Mouse (Mus musculus) thymus, adult 2 months (tissue): ENCODE data around the gene Tysnd1. TPM values are rescaled to one million over a fixed set of nuclear protein-coding genes. Genes with fewer than 3 reads are reported as not detected.

Experiments used
- DNase-seq: peaks from one replicate; pipeline ENCODE4 v3.0.0; 2021
- H3K27ac ChIP-seq: fragments of 200-500 bp; 2 replicates; pipeline ENCODE4 v1.5.1; 2012; ENCODE audit warnings: low read length, control low read depth; ENCODE audit not compliant: control insufficient read depth, insufficient read depth
- H3K27me3 ChIP-seq: fragments of 200-500 bp; 2 replicates; pipeline ENCODE4 v1.6.1; 2012; ENCODE audit warnings: mild to moderate bottlenecking, low read length, moderate library complexity, mixed read lengths; ENCODE audit not compliant: control insufficient read depth, insufficient read depth
- H3K36me3 ChIP-seq: fragments of 200-500 bp; 2 replicates; pipeline ENCODE4 v1.6.1; 2012; ENCODE audit warnings: mild to moderate bottlenecking, low read length, moderate library complexity; ENCODE audit not compliant: control insufficient read depth, insufficient read depth
- H3K4me1 ChIP-seq: fragments of 200-500 bp; replicated peaks from 2 replicates; pipeline ENCODE4 v1.6.1; 2012; ENCODE audit warnings: low read length; ENCODE audit not compliant: control insufficient read depth, insufficient read depth
- H3K4me3 ChIP-seq: fragments of 200-500 bp; 2 replicates; pipeline ENCODE4 v1.5.1; 2012; ENCODE audit warnings: mild to moderate bottlenecking, low read length, control low read depth, moderate library complexity; ENCODE audit not compliant: control insufficient read depth, insufficient read depth
- CTCF ChIP-seq: fragments of 200-500 bp; IDR thresholded peaks from 2 replicates; pipeline ENCODE4 v1.5.1; 2012; ENCODE audit warnings: mild to moderate bottlenecking, control low read depth, low read length, moderate library complexity, borderline replicate concordance; ENCODE audit not compliant: control insufficient read depth, poor library complexity, insufficient read depth; ENCODE audit errors: extremely low read depth
- POLR2A ChIP-seq: fragments of 200-500 bp; IDR thresholded peaks from 2 replicates; pipeline ENCODE4 v1.6.1; 2012; ENCODE audit warnings: mild to moderate bottlenecking, low read length, control low read depth, moderate library complexity; ENCODE audit not compliant: control insufficient read depth, poor library complexity, insufficient read depth; ENCODE audit errors: extremely low read depth
- WGBS: fragments of 180-500 bp; shearing (Covaris S2); methylation state at CpG from one replicate; pipeline ENCODE4 v1.1.7; 2018; 5-methylcytosine and 5-hydroxymethylcytosine counted together
- polyA plus RNA-seq: library from polyadenylated mRNA; depleted of rRNA; stranded (reverse); fragments of >200 nt; gene quantifications from 2 replicates; pipeline ENCODE4 v1.2.3, GENCODE M21; 2012; rRNA removed

Tysnd1 gene
- polyA plus RNA-seq: 91.6 and 114 TPM in 2 replicates

- peak; percentile 94 for DNase-seq
- Histone ChIP-seq H3K36me3 (peaks cover 22% of the 10 kb centered on the region), H3K4me3 (peak within 1 kb of the TSS; percentile 77), H3K27me3 (no peaks in the 10 kb centered on the region), H3K4me1 (peaks cover 12% of the 10 kb centered on the region), H3K27ac (no peak within 1 kb of the TSS)
- under 1% methylated on average over 42 of the region's 42 CpGs for WGBS
- TF ChIP-seq POLR2A: no peak
- no peak for TF ChIP-seq CTCF
These were observed at the start of gene Tysnd1 for GRCm38 (mm10) chr10:61694870-61695670. Gene Tysnd1, plus strand, starts transcription at chr10:61695514.

- WGBS: 95% methylated on average over 7 of the region's 7 CpGs
These were observed 48.8 kb upstream of the Tysnd1 start for GRCm38 (mm10) chr10:61646557-61646956.

DNA sequence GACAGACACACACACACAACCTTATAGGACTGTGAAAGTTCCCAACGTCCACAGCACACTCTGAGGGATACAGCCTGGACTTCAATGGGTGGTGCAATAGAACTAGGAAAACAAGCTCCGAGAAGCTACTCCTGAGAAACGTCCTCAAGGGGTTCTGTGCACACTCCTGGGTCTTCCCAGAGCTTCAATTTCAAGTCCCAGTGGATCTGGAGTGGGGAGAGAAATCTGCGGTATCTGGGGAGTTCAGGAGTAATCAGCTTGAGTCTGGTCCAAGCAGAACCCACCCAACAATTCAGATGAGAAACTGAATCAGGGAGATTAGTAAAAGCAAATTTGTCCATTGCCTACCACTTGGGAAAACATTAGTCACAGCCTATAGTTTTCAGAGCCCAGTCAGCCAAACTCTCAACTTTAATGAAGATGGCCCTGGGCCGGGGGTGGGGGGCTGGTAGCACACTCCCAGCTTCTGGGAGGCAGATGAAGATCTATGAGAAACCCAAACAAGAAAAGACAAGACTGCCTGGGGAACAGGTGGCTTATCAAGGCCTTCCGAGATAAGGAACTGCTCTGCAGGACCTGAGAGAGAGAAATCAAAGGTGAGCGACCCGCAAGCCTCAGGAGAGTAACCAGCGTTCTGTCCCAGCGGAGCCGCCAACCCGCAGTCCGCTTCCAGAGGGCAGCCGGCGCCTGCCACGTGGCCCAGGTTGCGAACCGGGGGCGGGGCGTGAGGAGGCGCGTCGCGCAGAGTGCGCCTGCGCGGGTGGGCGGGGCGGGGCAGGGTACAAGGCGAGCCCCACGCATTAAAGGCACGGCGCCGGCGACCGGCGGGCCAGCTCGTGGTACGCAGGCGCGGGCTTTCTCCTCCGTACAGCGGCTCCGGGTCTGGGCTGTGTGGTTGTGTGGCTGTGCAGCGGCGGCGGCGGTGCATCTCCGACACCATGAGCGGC, 47.3 kb upstream of the Tysnd1 start, which contains the start of gene Ppa1:
Gene Ppa1, plus strand, starts transcription at position 763 of the 947 bp plus-strand sequence.
- H3K4me3 ChIP-seq: peak within 1 kb of the TSS; percentile 89
- H3K36me3 ChIP-seq: no peaks in the 10 kb centered on the region
- H3K27ac ChIP-seq: no peak within 1 kb of the TSS
- H3K4me1 ChIP-seq: peaks cover 6% of the 10 kb centered on the region
- 5% methylated on average over 48 of the region's 50 CpGs for WGBS
- DNase-seq: peak; percentile 80
- no peaks in the 10 kb centered on the region for H3K27me3 ChIP-seq
- TF ChIP-seq CTCF: 0 out of 2 replicates have a peak, but pooled peaks have one; percentile 9
- TF ChIP-seq POLR2A: peak; percentile 61; the same call in 1 of the 2 replicates

More at GRCm38 (mm10) chr10:61646557-61646956, 48.8 kb upstream of the Tysnd1 start:
- no peak for DNase-seq
- TF ChIP-seq CTCF (no peak), POLR2A (no peak)
- H3K36me3 ChIP-seq: no peaks in the 10 kb centered on the region
- no peaks in the 10 kb centered on the region for H3K27me3 ChIP-seq
- H3K27ac ChIP-seq: no peak overlapping the region
- no peak overlapping the region for H3K4me3 ChIP-seq
- peaks cover 6% of the 10 kb centered on the region for H3K4me1 ChIP-seq

GRCm38 (mm10) chr10:61648737-61649645, 46.3 kb upstream of the Tysnd1 start:
- TF ChIP-seq POLR2A (no peak), CTCF (no peak)
- Histone ChIP-seq H3K36me3 (no peaks in the 10 kb centered on the region), H3K27me3 (no peaks in the 10 kb centered on the region), H3K27ac (no peak overlapping the region), H3K4me3 (peak overlapping the region; percentile 89), H3K4me1 (peaks cover 6% of the 10 kb centered on the region)
- WGBS: 3% methylated on average over 43 of the region's 49 CpGs
- DNase-seq: no peak

GRCm38 (mm10) chr10:61654105-61654504, 41.2 kb upstream of the Tysnd1 start:
- TF ChIP-seq POLR2A (no peak), CTCF (no peak)
- Histone ChIP-seq H3K4me1 (peaks cover under 1% of the 10 kb centered on the region; the same call in 1 of the 2 replicates), H3K27me3 (no peaks in the 10 kb centered on the region), H3K27ac (no peak overlapping the region), H3K36me3 (no peaks in the 10 kb centered on the region), H3K4me3 (no peak overlapping the region)
- 93% methylated on average over 4 of the region's 4 CpGs for WGBS
- no peak for DNase-seq

DNA sequence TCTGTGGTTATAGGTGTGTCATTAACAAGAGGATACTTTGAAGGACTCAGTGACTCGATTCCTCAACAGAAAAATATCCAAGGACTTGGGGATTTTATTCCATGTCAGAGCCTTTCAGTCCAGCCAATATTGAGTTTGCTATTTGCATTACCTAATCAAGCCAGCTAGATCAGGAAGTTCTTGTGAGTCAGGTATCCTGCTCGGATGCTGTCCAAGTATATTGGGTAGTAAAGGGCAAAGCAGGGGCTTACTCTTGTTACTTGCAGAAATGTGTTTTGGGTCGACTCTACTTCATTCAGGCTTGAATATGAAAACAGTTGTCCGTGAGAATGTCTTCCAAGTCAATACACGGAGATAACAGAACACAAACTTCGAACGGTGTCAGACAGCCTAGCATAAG, 40.6 kb upstream of the Tysnd1 start:
- H3K36me3 ChIP-seq: no peaks in the 10 kb centered on the region
- no peak for TF ChIP-seq POLR2A
- TF ChIP-seq CTCF: no peak
- DNase-seq: no peak
- no peak overlapping the region for H3K4me3 ChIP-seq
- 81% methylated on average over 7 of the region's 7 CpGs for WGBS
- H3K27ac ChIP-seq: no peak overlapping the region
- no peaks in the 10 kb centered on the region for H3K4me1 ChIP-seq
- H3K27me3 ChIP-seq: no peaks in the 10 kb centered on the region
